In genomic region chr13:63281206-63281605, GRCm38 (mm10) we compare ENCODE assay signal across 13 mouse cellular contexts.
DNase-seq lines count a peak whose midpoint lies in the region; ATAC-seq and TF ChIP-seq lines count a peak whose summit lies in the region.
"Had no signal": no experiment of that assay in that cellular context is flagged by ENCODE, and none has a peak within 500 bp of the region (broad histone marks: within the 10 kb centered on the region; RNA-seq: fewer than 3 reads in every experiment).

No protein-coding gene starts in this region.

- H3K36me3 ChIP-seq in intestine, postnatal 0 days (ENCODE audit: control insufficient read depth, insufficient read depth): peaks cover 26% of the 10 kb centered on the region
- peaks cover 21% of the 10 kb centered on the region for H3K36me3 ChIP-seq in intestine, embryonic 15.5 days
- H3K36me3 ChIP-seq in neural tube, embryonic 13.5 days: peaks cover 17% of the 10 kb centered on the region
- peaks cover 40% of the 10 kb centered on the region for H3K36me3 ChIP-seq in embryonic facial prominence, embryonic 14.5 days (ENCODE audit: control insufficient read depth, insufficient read depth, low read length)
- peaks cover 25% of the 10 kb centered on the region for H3K36me3 ChIP-seq in stomach, embryonic 15.5 days
- peaks cover 21% of the 10 kb centered on the region for H3K36me3 ChIP-seq in hindbrain, embryonic 12.5 days
- H3K36me3 ChIP-seq: forebrain, embryonic 15.5 days had no signal

- H3K4me1 ChIP-seq in intestine, postnatal 0 days (replicated peaks; ENCODE audit: control insufficient read depth, insufficient read depth, low read length): peaks cover 24% of the 10 kb centered on the region
- peaks cover 43% of the 10 kb centered on the region for H3K4me1 ChIP-seq in intestine, embryonic 15.5 days (replicated peaks)
- H3K4me1 ChIP-seq in neural tube, embryonic 13.5 days (replicated peaks): peaks cover 44% of the 10 kb centered on the region
- H3K4me1 ChIP-seq in embryonic facial prominence, embryonic 14.5 days (ENCODE audit: control insufficient read depth, insufficient read depth, low read length): peaks cover 52% of the 10 kb centered on the region
- H3K4me1 ChIP-seq in stomach, embryonic 15.5 days: peaks cover 44% of the 10 kb centered on the region
- peaks cover 25% of the 10 kb centered on the region for H3K4me1 ChIP-seq in hindbrain, embryonic 12.5 days

- ATAC-seq in intestine, postnatal 0 days: no peak
- no peak for ATAC-seq in intestine, embryonic 15.5 days
- no peak for ATAC-seq in neural tube, embryonic 13.5 days (ENCODE audit: low read depth)
- no peak for ATAC-seq in embryonic facial prominence, embryonic 14.5 days (ENCODE audit: low read depth)
- ATAC-seq in stomach, embryonic 15.5 days (ENCODE audit: insufficient read depth, low FRiP score, low read depth): no peak
- ATAC-seq in hindbrain, embryonic 12.5 days (ENCODE audit: low FRiP score): no peak
- ATAC-seq: forebrain, embryonic 15.5 days; hindbrain, postnatal 0 days had no signal

- no peak overlapping the region for H3K9ac ChIP-seq in intestine, postnatal 0 days (ENCODE audit: low read depth, low read length)
- no peak overlapping the region for H3K9ac ChIP-seq in intestine, embryonic 15.5 days
- H3K9ac ChIP-seq in neural tube, embryonic 13.5 days: peak overlapping the region; percentile 49; the same call in 1 of the 2 replicates
- H3K9ac ChIP-seq in embryonic facial prominence, embryonic 14.5 days (ENCODE audit: low read depth, low read length): peak overlapping the region; percentile 56; the same call in 1 of the 2 replicates
- H3K9ac ChIP-seq in stomach, embryonic 15.5 days: no peak overlapping the region
- no peak overlapping the region for H3K9ac ChIP-seq in hindbrain, embryonic 12.5 days
- H3K9ac ChIP-seq: forebrain, embryonic 15.5 days had no signal

- no peak overlapping the region for H3K4me3 ChIP-seq in intestine, postnatal 0 days (ENCODE audit: low read depth, low read length)
- no peak overlapping the region for H3K4me3 ChIP-seq in intestine, embryonic 15.5 days (replicated peaks)
- no peak overlapping the region for H3K4me3 ChIP-seq in neural tube, embryonic 13.5 days
- H3K4me3 ChIP-seq in embryonic facial prominence, embryonic 14.5 days (ENCODE audit: low read depth, low read length): peak overlapping the region; percentile 52
- H3K4me3 ChIP-seq in stomach, embryonic 15.5 days (replicated peaks): no peak overlapping the region
- H3K4me3 ChIP-seq in hindbrain, embryonic 12.5 days: no peak overlapping the region
- H3K4me3 ChIP-seq: forebrain, embryonic 15.5 days had no signal

- DNase-seq in neural tube, embryonic 10.5 days (ENCODE audit: extremely low spot score, low spot score): no peak
- DNase-seq in embryonic facial prominence, embryonic 14.5 days (ENCODE audit: low spot score): no peak
- DNase-seq in adrenal gland, postnatal 25 days: no peak
- DNase-seq: cerebellum, adult 8-10 months; gastrocnemius, postnatal 10 days; spleen, adult 18-20 months had no signal

- peak overlapping the region; percentile 70; the same call in 1 of the 2 replicates for H3K4me2 ChIP-seq in intestine, postnatal 0 days (replicated peaks; ENCODE audit: low read depth)
- no peak overlapping the region for H3K4me2 ChIP-seq in intestine, embryonic 15.5 days (replicated peaks)
- peak overlapping the region; percentile 48 for H3K4me2 ChIP-seq in neural tube, embryonic 13.5 days
- H3K4me2 ChIP-seq in embryonic facial prominence, embryonic 14.5 days (ENCODE audit: low read depth, low read length): peak overlapping the region; percentile 63
- peak overlapping the region; percentile 37; the same call in 1 of the 2 replicates for H3K4me2 ChIP-seq in stomach, embryonic 15.5 days
- H3K4me2 ChIP-seq in hindbrain, embryonic 12.5 days (replicated peaks): no peak overlapping the region
- H3K4me2 ChIP-seq: forebrain, embryonic 15.5 days had no signal

- no peaks in the 10 kb centered on the region for H3K9me3 ChIP-seq in intestine, postnatal 0 days (ENCODE audit: control insufficient read depth)
- H3K9me3 ChIP-seq in intestine, embryonic 15.5 days: no peaks in the 10 kb centered on the region
- no peaks in the 10 kb centered on the region for H3K9me3 ChIP-seq in neural tube, embryonic 13.5 days
- H3K9me3 ChIP-seq in embryonic facial prominence, embryonic 14.5 days (ENCODE audit: control insufficient read depth, low read length): no peaks in the 10 kb centered on the region
- no peaks in the 10 kb centered on the region for H3K9me3 ChIP-seq in stomach, embryonic 15.5 days
- H3K9me3 ChIP-seq in hindbrain, embryonic 12.5 days (replicated peaks): no peaks in the 10 kb centered on the region
- H3K9me3 ChIP-seq: forebrain, embryonic 15.5 days had no signal

- H3K27ac ChIP-seq in intestine, postnatal 0 days (ENCODE audit: low read depth, low read length): no peak overlapping the region
- no peak overlapping the region for H3K27ac ChIP-seq in intestine, embryonic 15.5 days
- 0 out of 2 replicates have a peak overlapping the region, but pooled peaks have one; percentile 42 for H3K27ac ChIP-seq in neural tube, embryonic 13.5 days (replicated peaks)
- H3K27ac ChIP-seq in embryonic facial prominence, embryonic 14.5 days (replicated peaks; ENCODE audit: low read depth, low read length): peak overlapping the region; percentile 92
- peak overlapping the region; percentile 58 for H3K27ac ChIP-seq in stomach, embryonic 15.5 days
- H3K27ac ChIP-seq in hindbrain, embryonic 12.5 days: no peak overlapping the region
- H3K27ac ChIP-seq: forebrain, embryonic 15.5 days; hindbrain, postnatal 0 days had no signal

- 72% methylated on average over 8 of the region's 8 CpGs for WGBS in intestine, postnatal 0 days
- 60% methylated on average over 8 of the region's 8 CpGs for WGBS in intestine, embryonic 15.5 days
- 73% methylated on average over 8 of the region's 8 CpGs for WGBS in neural tube, embryonic 13.5 days
- WGBS in embryonic facial prominence, embryonic 14.5 days: 62% methylated on average over 8 of the region's 8 CpGs
- WGBS in stomach, embryonic 15.5 days: 59% methylated on average over 8 of the region's 8 CpGs
- 86% methylated on average over 8 of the region's 8 CpGs for WGBS in hindbrain, embryonic 12.5 days

- H3K27me3 ChIP-seq in intestine, postnatal 0 days (replicated peaks; ENCODE audit: control insufficient read depth, insufficient read depth, low read length): no peaks in the 10 kb centered on the region
- H3K27me3 ChIP-seq in intestine, embryonic 15.5 days (replicated peaks): no peaks in the 10 kb centered on the region
- H3K27me3 ChIP-seq in neural tube, embryonic 13.5 days: peaks cover 12% of the 10 kb centered on the region; the same call in 1 of the 2 replicates
- H3K27me3 ChIP-seq in embryonic facial prominence, embryonic 14.5 days (replicated peaks; ENCODE audit: control insufficient read depth, insufficient read depth, low read length): no peaks in the 10 kb centered on the region
- H3K27me3 ChIP-seq in stomach, embryonic 15.5 days (replicated peaks): no peaks in the 10 kb centered on the region
- peaks cover 21% of the 10 kb centered on the region for H3K27me3 ChIP-seq in hindbrain, embryonic 12.5 days
- H3K27me3 ChIP-seq: forebrain, embryonic 15.5 days had no signal

- TF ChIP-seq CTCF in intestine, postnatal 0 days (IDR thresholded peaks at IDR 0.05; ENCODE audit: low read depth): no peak

Comparison
In these comparisons a context has a peak if more than half of its experiments do, and no peak if none do; other contexts are left out.
1. H3K4me2 ChIP-seq: peak in intestine, postnatal 0 days (single experiment), neural tube, embryonic 13.5 days (single experiment), embryonic facial prominence, embryonic 14.5 days (single experiment) and stomach, embryonic 15.5 days (single experiment); none in intestine, embryonic 15.5 days (single experiment) and hindbrain, embryonic 12.5 days (single experiment).
2. H3K27ac ChIP-seq: peak in neural tube, embryonic 13.5 days (single experiment), embryonic facial prominence, embryonic 14.5 days (single experiment) and stomach, embryonic 15.5 days (single experiment); none in intestine, postnatal 0 days (single experiment), intestine, embryonic 15.5 days (single experiment) and hindbrain, embryonic 12.5 days (single experiment).
3. H3K9ac ChIP-seq: peak in neural tube, embryonic 13.5 days (single experiment) and embryonic facial prominence, embryonic 14.5 days (single experiment); none in intestine, postnatal 0 days (single experiment), intestine, embryonic 15.5 days (single experiment), stomach, embryonic 15.5 days (single experiment) and hindbrain, embryonic 12.5 days (single experiment).